Mouse (Mus musculus) testis, adult 2 months (tissue): Measurements from ENCODE around the gene St6galnac4. TPM values are rescaled to one million over a fixed set of nuclear protein-coding genes. Genes with fewer than 3 reads are reported as not detected.

Experiments used
- H3K27ac ChIP-seq: fragments of 200-500 bp; 2 replicates; pipeline ENCODE4 v1.5.1; 2012; ENCODE audit warnings: low read depth, low read length; ENCODE audit not compliant: control insufficient read depth, insufficient read depth
- H3K27me3 ChIP-seq: fragments of 200-500 bp; 2 replicates; pipeline ENCODE4 v1.6.1; 2012; ENCODE audit warnings: mild to moderate bottlenecking, low read length, moderate library complexity; ENCODE audit not compliant: control insufficient read depth, insufficient read depth
- H3K36me3 ChIP-seq: fragments of 200-500 bp; 2 replicates; pipeline ENCODE4 v1.6.1; 2012; ENCODE audit warnings: mild to moderate bottlenecking, low read length; ENCODE audit not compliant: control insufficient read depth, insufficient read depth
- H3K4me1 ChIP-seq: fragments of 200-500 bp; 2 replicates; pipeline ENCODE4 v1.6.1; 2012; ENCODE audit warnings: low read length; ENCODE audit not compliant: control insufficient read depth, insufficient read depth
- H3K4me3 ChIP-seq: fragments of 200-500 bp; 2 replicates; pipeline ENCODE4 v1.5.1; 2012; ENCODE audit warnings: low read depth, mild to moderate bottlenecking, low read length, moderate library complexity, mixed read lengths; ENCODE audit not compliant: control insufficient read depth
- CTCF ChIP-seq: fragments of 200-500 bp; IDR thresholded peaks from 2 replicates; pipeline ENCODE4 v1.5.1; 2012; ENCODE audit warnings: low read depth, mild to moderate bottlenecking, inconsistent platforms, low read length, moderate library complexity; ENCODE audit not compliant: control insufficient read depth, insufficient read depth, insufficient replicate concordance
- POLR2A ChIP-seq: fragments of 200-500 bp; IDR thresholded peaks from 2 replicates; pipeline ENCODE4 v1.6.1; 2012; ENCODE audit warnings: low read depth, mild to moderate bottlenecking, inconsistent platforms, low read length, moderate library complexity; ENCODE audit not compliant: control insufficient read depth
- polyA plus RNA-seq: library from polyadenylated mRNA; depleted of rRNA; stranded (reverse); fragments of >200 nt; gene quantifications from 2 replicates; pipeline ENCODE4 v1.2.3, GENCODE M21; 2012; rRNA removed

St6galnac4 gene
- 1.4 and 1.6 TPM in 2 replicates for polyA plus RNA-seq

DNA sequence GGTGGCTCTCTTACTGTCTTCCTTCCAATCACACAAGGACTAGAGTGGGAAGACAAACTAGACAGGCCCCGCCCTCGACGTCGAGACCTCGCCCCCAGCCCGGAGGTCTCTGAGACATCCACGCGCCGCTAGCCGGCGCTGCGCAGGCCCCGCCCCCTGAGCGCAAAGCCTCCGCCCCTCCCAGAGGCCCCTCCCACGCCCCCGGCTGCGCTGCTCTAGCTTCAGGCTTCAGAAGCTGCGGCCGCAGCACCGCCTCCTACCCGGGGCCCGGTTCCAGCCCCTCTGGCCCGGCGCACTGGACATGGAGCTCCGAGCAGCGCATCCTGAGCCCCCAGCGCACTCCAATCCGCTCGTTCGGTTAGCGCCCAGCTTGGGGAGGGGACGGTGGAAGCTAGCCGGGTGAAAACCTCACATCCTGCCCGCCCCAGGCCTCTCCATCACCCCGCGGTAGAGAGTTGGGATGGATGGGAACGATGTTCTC, at the start of gene St6galnac4:
Gene St6galnac4, plus strand, starts transcription at position 225 of the 481 bp plus-strand sequence.
- peak within 1 kb of the TSS; percentile 69 for H3K4me3 ChIP-seq
- no peak within 1 kb of the TSS for H3K27ac ChIP-seq
- H3K4me1 ChIP-seq, result peaks cover 6% of the 10 kb centered on the region
- H3K36me3 ChIP-seq, result no peaks in the 10 kb centered on the region
- TF ChIP-seq POLR2A (0 out of 2 replicates have a peak, but pooled peaks have one; percentile 27), CTCF (no peak)
- no peaks in the 10 kb centered on the region for H3K27me3 ChIP-seq

DNA sequence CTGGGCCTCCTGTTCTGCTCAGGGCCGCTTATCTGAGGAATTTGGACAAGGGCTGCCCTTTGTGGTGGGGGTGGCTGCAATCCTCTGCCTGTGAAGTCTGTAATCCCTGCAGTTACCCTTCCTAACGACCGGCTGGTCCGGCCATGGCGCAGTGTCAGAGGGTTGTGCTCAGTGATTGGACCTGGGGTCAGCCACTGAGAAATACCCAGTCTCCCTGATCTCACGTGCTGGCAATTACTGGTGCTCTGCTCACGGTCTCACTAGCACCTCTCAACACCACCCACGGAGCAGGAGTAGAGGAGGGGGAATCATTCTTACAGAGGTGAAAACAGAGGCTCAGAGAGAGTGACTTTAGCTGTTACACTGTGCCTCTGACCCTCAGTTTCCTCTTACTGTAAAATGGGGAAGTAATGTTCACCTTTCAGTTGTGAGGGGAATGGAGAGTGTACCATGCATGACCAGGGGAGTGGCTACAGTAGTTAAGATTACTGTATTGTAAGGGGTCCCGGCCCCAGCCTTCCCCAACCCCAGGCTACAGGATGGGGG, 49.5 kb upstream of the St6galnac4 start:
- TF ChIP-seq CTCF, result no peak
- peak; percentile 32; the same call in 1 of the 2 replicates for TF ChIP-seq POLR2A
- Histone ChIP-seq H3K27ac (peak overlapping the region; percentile 73), H3K36me3 (no peaks in the 10 kb centered on the region), H3K4me3 (peak overlapping the region; percentile 90), H3K27me3 (no peaks in the 10 kb centered on the region), H3K4me1 (peaks cover 26% of the 10 kb centered on the region)

DNA sequence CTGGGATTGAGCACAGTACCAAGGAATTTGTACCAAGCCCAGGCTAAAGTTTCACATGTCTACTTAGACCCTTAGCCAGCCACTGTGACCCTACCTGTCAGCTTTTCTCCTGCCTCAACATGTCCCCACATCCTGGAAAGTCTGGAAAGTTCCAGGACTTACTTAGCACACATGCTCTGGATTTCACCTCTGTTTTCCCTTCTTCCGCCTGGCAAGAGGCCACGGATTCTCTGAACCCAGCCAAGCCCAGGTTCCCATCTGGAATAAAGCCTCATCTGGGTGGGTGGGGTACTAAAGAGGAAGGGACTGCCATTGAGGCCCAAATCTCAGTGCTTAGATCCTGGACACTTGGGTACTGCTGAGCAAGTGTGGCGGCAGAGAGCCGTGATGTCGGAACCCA, 49.0 kb upstream of the St6galnac4 start:
- peak overlapping the region; percentile 25 for H3K4me3 ChIP-seq
- H3K4me1 ChIP-seq, result peaks cover 28% of the 10 kb centered on the region
- no peak overlapping the region for H3K27ac ChIP-seq
- TF ChIP-seq CTCF, result no peak
- no peak for TF ChIP-seq POLR2A
- no peaks in the 10 kb centered on the region for H3K36me3 ChIP-seq
- no peaks in the 10 kb centered on the region for H3K27me3 ChIP-seq

DNA sequence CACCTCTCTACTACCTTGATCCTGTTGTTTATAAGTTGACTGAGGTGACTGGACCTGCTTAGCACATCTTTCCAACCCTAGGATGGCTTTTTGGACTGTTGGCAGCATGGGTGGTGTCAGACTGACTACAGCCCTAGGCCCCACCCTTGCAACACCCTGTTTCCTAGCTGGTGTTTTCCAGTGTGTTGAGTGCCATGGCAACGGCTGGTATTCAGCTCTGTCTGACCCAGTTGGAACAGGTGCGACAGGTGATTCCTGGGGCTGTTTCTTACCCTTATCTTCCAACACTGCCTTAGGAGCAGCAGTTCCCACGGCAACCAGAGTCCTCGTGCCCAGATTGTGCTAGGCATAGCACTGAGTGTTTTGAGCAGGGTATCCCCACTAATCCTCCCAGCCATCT, 48.4 kb upstream of the St6galnac4 start:
- TF ChIP-seq CTCF, result no peak
- TF ChIP-seq POLR2A, result no peak
- Histone ChIP-seq H3K27ac (no peak overlapping the region), H3K4me3 (no peak overlapping the region; the same call in 1 of the 2 replicates), H3K36me3 (no peaks in the 10 kb centered on the region), H3K27me3 (no peaks in the 10 kb centered on the region), H3K4me1 (peaks cover 28% of the 10 kb centered on the region)

DNA sequence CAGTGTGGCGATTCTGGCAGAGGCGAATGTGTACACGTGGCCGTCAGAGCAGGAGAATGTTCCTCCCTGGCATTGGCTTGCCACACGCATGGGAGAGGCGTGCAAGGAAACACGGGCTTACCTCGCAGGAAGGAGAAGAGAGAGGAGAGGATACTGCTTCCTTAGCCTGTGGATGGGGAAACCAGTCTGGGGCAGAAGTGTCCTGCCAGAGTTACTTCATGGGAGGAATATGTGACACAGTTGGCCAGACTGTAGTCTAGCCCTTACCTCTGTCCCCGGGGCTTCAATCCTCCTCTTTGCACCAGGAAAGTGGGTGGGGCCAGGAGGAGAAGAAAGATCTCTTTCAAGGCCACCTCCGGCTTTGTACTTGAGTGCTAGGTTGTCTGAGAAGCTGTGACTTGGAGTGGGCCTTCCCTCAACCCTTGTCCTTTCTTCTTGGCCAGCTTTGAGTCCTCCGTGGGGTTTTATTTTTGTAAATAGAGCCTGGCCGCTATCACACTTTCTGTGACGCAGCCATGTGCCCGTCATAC, 47.4 kb upstream of the St6galnac4 start:
- TF ChIP-seq POLR2A, result no peak
- no peak for TF ChIP-seq CTCF
- Histone ChIP-seq H3K27me3 (no peaks in the 10 kb centered on the region), H3K4me3 (no peak overlapping the region), H3K27ac (no peak overlapping the region), H3K36me3 (no peaks in the 10 kb centered on the region), H3K4me1 (peaks cover 23% of the 10 kb centered on the region)

DNA sequence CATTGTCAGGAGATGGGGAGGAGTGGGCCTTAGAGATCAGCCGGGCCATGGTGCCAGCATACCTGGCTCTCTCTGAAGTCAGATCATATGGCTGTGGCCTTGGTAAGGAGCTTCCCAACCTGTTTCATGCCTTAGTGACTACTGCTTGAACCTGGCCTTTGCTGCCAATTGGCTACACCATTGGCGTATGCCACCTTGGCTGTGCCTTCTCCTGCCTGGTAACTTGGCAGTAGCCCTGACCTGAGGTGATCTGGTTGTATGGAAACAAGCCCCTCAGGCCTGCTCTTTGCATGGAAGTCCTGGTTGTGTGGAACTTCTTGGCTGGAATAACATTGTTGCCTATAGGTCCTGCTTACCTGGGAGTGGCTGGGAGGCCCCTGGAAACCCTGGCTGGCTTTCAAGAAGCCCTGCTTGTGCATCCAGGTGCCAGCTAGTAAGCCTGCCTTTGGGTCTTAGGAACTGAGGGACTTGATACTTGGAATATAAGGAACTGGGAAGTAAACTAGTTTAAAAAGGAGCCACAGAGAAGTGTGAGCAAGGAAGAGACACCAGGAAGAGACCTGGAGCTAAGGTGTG, 45.5 kb upstream of the St6galnac4 start:
- Histone ChIP-seq H3K36me3 (no peaks in the 10 kb centered on the region), H3K27me3 (no peaks in the 10 kb centered on the region), H3K4me3 (no peak overlapping the region), H3K4me1 (peaks cover 14% of the 10 kb centered on the region), H3K27ac (no peak overlapping the region)
- TF ChIP-seq CTCF (no peak), POLR2A (no peak)

DNA sequence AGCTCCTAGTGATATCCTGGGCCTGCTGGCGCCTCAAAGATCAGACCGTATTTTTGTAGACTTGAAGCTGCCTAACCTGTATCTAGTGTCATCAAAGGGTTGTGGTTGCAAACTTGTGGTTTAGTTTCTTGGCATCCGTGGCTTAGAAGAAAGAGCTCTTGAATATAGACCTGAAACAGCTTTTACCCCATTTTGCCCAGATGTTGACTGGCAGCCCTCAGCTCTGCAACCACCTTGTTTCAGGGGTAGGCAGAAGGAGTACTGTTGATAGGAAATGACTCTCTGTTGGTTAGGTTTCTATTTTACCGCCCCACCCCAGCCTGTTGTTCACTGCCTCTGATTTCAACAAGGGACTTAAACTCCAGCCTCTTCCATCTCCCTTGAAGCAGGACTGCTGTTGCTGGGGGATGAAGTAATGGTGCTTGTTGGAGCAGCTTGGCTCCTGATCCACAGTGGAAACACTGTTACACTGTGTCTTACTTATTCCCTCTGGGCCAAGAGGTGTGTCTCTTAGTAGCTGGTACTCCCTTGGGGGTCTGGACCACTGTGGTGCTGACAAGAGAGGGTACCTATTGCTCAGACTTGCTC, 44.8 kb upstream of the St6galnac4 start:
- no peaks in the 10 kb centered on the region for H3K36me3 ChIP-seq
- H3K27ac ChIP-seq, result no peak overlapping the region
- H3K4me3 ChIP-seq, result no peak overlapping the region
- peaks cover 12% of the 10 kb centered on the region for H3K4me1 ChIP-seq
- no peaks in the 10 kb centered on the region for H3K27me3 ChIP-seq
- TF ChIP-seq POLR2A, result no peak
- TF ChIP-seq CTCF, result no peak
